8 mouse cellular contexts compared by ENCODE assay signal in genomic region chr7:142016562-142016961, GRCm38 (mm10). TPM values are rescaled to one million over a fixed set of nuclear protein-coding genes. Genes with fewer than 3 reads are reported as not detected.
A peak's percentile ranks its signal among the peaks of the same experiment; 100 is the strongest.
DNase-seq lines count a peak whose midpoint lies in the region; ATAC-seq lines count a peak whose summit lies in the region.

No protein-coding gene starts in this region.

- peak; percentile 31 to 55 for DNase-seq in adrenal gland, adult 18-20 months (ENCODE audit: low spot score in 2 of 2)
- no peak for DNase-seq in adrenal gland, postnatal 4 days (ENCODE audit: low spot score in 2 of 2)
- peak; percentile 55 for DNase-seq in liver
- DNase-seq in adipocyte (ENCODE audit: low spot score) = peak; percentile 35
- peak; percentile 66 for DNase-seq in heart, postnatal 4 days
- peak; percentile 77 for DNase-seq in lung, postnatal 36 days

- no peak overlapping the region for H3K9ac ChIP-seq in liver, embryonic 12.5 days
- H3K9ac ChIP-seq in forebrain, embryonic 13.5 days = no peak overlapping the region

- peaks cover 59% of the 10 kb centered on the region for H3K36me3 ChIP-seq in liver, embryonic 12.5 days
- H3K36me3 ChIP-seq in forebrain, embryonic 13.5 days (ENCODE audit: poor library complexity, severe bottlenecking) = peaks cover 27% of the 10 kb centered on the region

- 49% methylated on average over 1 of the region's 1 CpGs for WGBS in liver, embryonic 12.5 days (ENCODE audit: insufficient replicate concordance)
- WGBS in forebrain, embryonic 13.5 days = 70% methylated on average over 1 of the region's 1 CpGs

- ATAC-seq in liver, embryonic 12.5 days = no peak
- no peak for ATAC-seq in forebrain, embryonic 13.5 days

- no peak overlapping the region for H3K4me3 ChIP-seq in liver, embryonic 12.5 days
- H3K4me3 ChIP-seq in forebrain, embryonic 13.5 days = no peak overlapping the region

- H3K4me2 ChIP-seq in liver, embryonic 12.5 days = no peak overlapping the region
- no peak overlapping the region for H3K4me2 ChIP-seq in forebrain, embryonic 13.5 days

- no peaks in the 10 kb centered on the region for H3K27me3 ChIP-seq in liver, embryonic 12.5 days (replicated peaks)
- H3K27me3 ChIP-seq in forebrain, embryonic 13.5 days = no peaks in the 10 kb centered on the region

- no peaks in the 10 kb centered on the region for H3K9me3 ChIP-seq in liver, embryonic 12.5 days (replicated peaks)
- H3K9me3 ChIP-seq in forebrain, embryonic 13.5 days (replicated peaks) = no peaks in the 10 kb centered on the region

- peaks cover 34% of the 10 kb centered on the region for H3K4me1 ChIP-seq in liver, embryonic 12.5 days
- H3K4me1 ChIP-seq in forebrain, embryonic 13.5 days = no peaks in the 10 kb centered on the region

- H3K27ac ChIP-seq in liver, embryonic 12.5 days = no peak overlapping the region
- no peak overlapping the region for H3K27ac ChIP-seq in forebrain, embryonic 13.5 days

RNA-seq across cellular contexts. Expression of gene Mob2, which starts 44.3 kb away (rescaled TPM):
- 10 to 100 TPM; 45.2 to 58.8 TPM for total RNA-seq in adrenal gland, adult 18-20 months (2021)
- total RNA-seq in adrenal gland, postnatal 4 days (2021) = 10 to 100 TPM; 50.1 to 52.1 TPM
- polyA plus RNA-seq in liver, embryonic 12.5 days (2016; fragmentation: Nextera tagmentation; extraction: Ambion mirVana) = 62.9 and 64.6 TPM in 2 replicates
- total RNA-seq in heart, postnatal 4 days (2021) = 10 to 100 TPM; 33.4 to 33.6 TPM
- polyA plus RNA-seq in forebrain, embryonic 13.5 days (2015; fragmentation: Nextera tagmentation; extraction: Ambion mirVana) = 51.0 and 58.1 TPM in 2 replicates

Comparison
In these comparisons a context has a peak if more than half of its experiments do, and no peak if none do; other contexts are left out.
1. DNase-seq: peak in adrenal gland, adult 18-20 months (2 of 2), liver (single experiment), adipocyte (single experiment), heart, postnatal 4 days (single experiment) and lung, postnatal 36 days (single experiment); none in adrenal gland, postnatal 4 days (0 of 2).